Comparison of ENCODE assay signal across 45 mouse cellular contexts in genomic region chr19:43569133-43569532, GRCm38 (mm10). TPM values are rescaled to one million over a fixed set of nuclear protein-coding genes. Genes with fewer than 3 reads are reported as not detected.
"Had no signal": no experiment of that assay in that cellular context is flagged by ENCODE, and none has a peak within 500 bp of the region (broad histone marks: within the 10 kb centered on the region; RNA-seq: fewer than 3 reads in every experiment).

No protein-coding gene starts in this region.

- H3K4me2 ChIP-seq: heart, embryonic 11.5 days; heart, embryonic 12.5 days; heart, embryonic 13.5 days; heart, embryonic 15.5 days; hindbrain, embryonic 12.5 days; hindbrain, embryonic 13.5 days; hindbrain, embryonic 14.5 days; hindbrain, embryonic 15.5 days; intestine, embryonic 15.5 days; kidney, embryonic 15.5 days had no signal

- H3K4me3 ChIP-seq: heart, embryonic 12.5 days; heart, embryonic 13.5 days; heart, embryonic 15.5 days; hindbrain, embryonic 10.5 days; hindbrain, embryonic 12.5 days; hindbrain, embryonic 13.5 days; hindbrain, embryonic 15.5 days; intestine, embryonic 15.5 days; kidney, embryonic 15.5 days; layer of hippocampus, adult 2 months; left cerebral cortex, adult 2 months had no signal

- H3K36me3 ChIP-seq: heart, embryonic 12.5 days; heart, embryonic 13.5 days; heart, embryonic 15.5 days; hindbrain, embryonic 10.5 days; hindbrain, embryonic 12.5 days; hindbrain, embryonic 13.5 days; hindbrain, embryonic 15.5 days; intestine, embryonic 15.5 days; kidney, embryonic 15.5 days had no signal

- H3K4me1 ChIP-seq: hindbrain, embryonic 15.5 days had no signal

- H3K9ac ChIP-seq: heart, embryonic 12.5 days; heart, embryonic 13.5 days; heart, embryonic 15.5 days; hindbrain, embryonic 12.5 days; hindbrain, embryonic 13.5 days; hindbrain, embryonic 14.5 days; hindbrain, embryonic 15.5 days; intestine, embryonic 15.5 days; kidney, embryonic 15.5 days had no signal

- H3K9me3 ChIP-seq: heart, embryonic 12.5 days; heart, embryonic 13.5 days; heart, embryonic 15.5 days; hindbrain, embryonic 10.5 days; hindbrain, embryonic 12.5 days; hindbrain, embryonic 13.5 days; hindbrain, embryonic 15.5 days; intestine, embryonic 15.5 days; kidney, embryonic 15.5 days had no signal

- DNase-seq: heart, postnatal 10 days; heart, postnatal 14 days; heart, postnatal 36 days; heart, postnatal 4 days; kidney, adult 11 months; kidney, adult 18-20 months; kidney, adult 2 months; kidney, adult 8-10 months; kidney, adult 9 months; kidney, postnatal 10 days; kidney, postnatal 14 days; kidney, postnatal 25 days; kidney, postnatal 36 days; kidney, postnatal 4 days; layer of hippocampus, adult 9-11 months; layer of hippocampus, postnatal 36 days had no signal

- ATAC-seq: hindbrain, embryonic 16.5 days; hindbrain, postnatal 0 days; inflammation-experienced regulatory T-cells, adult 6 months; intestine, embryonic 15.5 days; intestine, embryonic 16.5 days; intestine, postnatal 0 days had no signal

- H3K27ac ChIP-seq: heart, embryonic 13.5 days; heart, embryonic 15.5 days; hindbrain, embryonic 10.5 days; hindbrain, embryonic 12.5 days; hindbrain, embryonic 13.5 days; hindbrain, embryonic 14.5 days; hindbrain, embryonic 15.5 days; hindbrain, postnatal 0 days; intestine, embryonic 15.5 days; kidney, embryonic 15.5 days; kidney, postnatal 0 days; layer of hippocampus, adult 2 months; left cerebral cortex, adult 2 months had no signal

RNA-seq across cellular contexts. Expression of gene Nkx2-3, which starts 43.0 kb away (rescaled TPM):
- total RNA-seq: heart, postnatal 10 days; heart, postnatal 14 days; heart, postnatal 25 days; heart, postnatal 36 days; heart, postnatal 4 days; hindbrain, postnatal 0 days; layer of hippocampus, adult 18-20 months; layer of hippocampus, adult 2 months; layer of hippocampus, adult 8-10 months; layer of hippocampus, postnatal 10 days; layer of hippocampus, postnatal 14 days; layer of hippocampus, postnatal 25 days; layer of hippocampus, postnatal 36 days; left cerebral cortex, adult 18-20 months; left cerebral cortex, adult 2 months had no signal
- polyA plus RNA-seq: heart, embryonic 11.5 days; heart, embryonic 12.5 days; heart, embryonic 13.5 days; heart, embryonic 14.5 days; heart, embryonic 15.5 days; heart, embryonic 16.5 days; heart, postnatal 0 days; hindbrain, embryonic 13.5 days; hindbrain, embryonic 14.5 days; hindbrain, embryonic 16.5 days; hindbrain, postnatal 0 days; inflammation-experienced regulatory T-cells, adult 6 months; kidney, adult 2 months; kidney, postnatal 0 days had no signal
